Mouse (Mus musculus) kidney, adult 10 weeks (tissue): ENCODE data around the gene Gm49339. TPM values are rescaled to one million over a fixed set of nuclear protein-coding genes. Genes with fewer than 3 reads are reported as not detected.

Experiments used
- polyA plus RNA-seq: library from polyadenylated mRNA; stranded (reverse); fragments of 350-450 nt; fragmentation: Illumina TruSeq; extraction: RNeasy Lipid Tissue Mini Kit (QIAGEN cat#74804); gene quantifications from one replicate; pipeline ENCODE4 v1.2.3, GENCODE M21; 2014; ENCODE audit warnings: low read depth, low replicate concordance

Gene Gm49339
- polyA plus RNA-seq: not detected

DNA sequence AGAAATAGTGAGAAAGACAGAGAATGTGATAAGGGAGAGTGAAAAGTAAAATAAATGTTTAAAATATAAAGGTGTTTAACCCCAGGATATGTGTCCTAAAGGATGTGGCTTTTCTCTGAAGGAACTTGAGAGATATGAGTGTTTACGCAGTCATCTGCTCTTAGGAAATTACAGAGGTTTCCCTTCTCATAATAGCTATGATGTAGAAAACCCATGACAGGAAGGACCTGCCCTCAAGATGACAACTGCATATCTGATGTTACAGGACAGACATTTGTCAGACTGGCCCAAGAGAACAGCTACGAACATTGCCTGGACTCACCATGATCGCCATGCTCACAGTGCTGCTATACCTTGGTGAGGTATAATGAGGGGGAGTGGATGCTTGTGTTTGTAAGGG, at the start of gene Gm49339, which contains the start of gene Lilr4b:
Gene Gm49339 (plus strand): TSS at position 216 of the 400 bp plus-strand sequence.
Gene Lilr4b (plus strand): TSS at position 236 of the 400 bp plus-strand sequence.

GRCm38 (mm10) chr10:51490691-51491090, 10.3 kb downstream of the Gm49339 start, which contains the start of gene Lilrb4a:
Lilrb4a (plus strand) TSS chr10:51490956.

Other genes with a start within 250 kb of the Gm49339 start
- gene Lilr4b, start within 50 bp of the Gm49339 start, polyA plus RNA-seq: 2.6 TPM
- gene Lilrb4a, start 10.3 kb downstream of the Gm49339 start, polyA plus RNA-seq: 8.7 TPM
- gene Fam162b, start 109.9 kb downstream of the Gm49339 start, polyA plus RNA-seq: not detected
- gene Gprc6a, start 150.8 kb downstream of the Gm49339 start, polyA plus RNA-seq: not detected
- gene Rfx6, start 197.1 kb downstream of the Gm49339 start, polyA plus RNA-seq: not detected